Mouse (Mus musculus) heart, embryonic 14.5 days (tissue): ENCODE results near the gene Ascl3. TPM values are rescaled to one million over a fixed set of nuclear protein-coding genes. Genes with fewer than 3 reads are reported as not detected.

ENCODE experiments used
- ATAC-seq: fragments of 200-750 bp; cut with Nextera tagmentation; 2 replicates; pipeline ENCODE4 v1.8.0; 2017; ENCODE audit warnings: low read depth, moderate TSS enrichment; ENCODE audit not compliant: insufficient number of reproducible peaks, insufficient read depth, low FRiP score
- H3K27ac ChIP-seq, 2 experiments: fragments of 200-500 bp in 1 of 2; fragments of 300-500 bp in 1 of 2; sonication (generic) in 1 of 2; replicated peaks in 1 of 2; 2 replicates each; pipeline ENCODE4 v1.5.1; 2012 to 2014; ENCODE audit warnings: low read depth in 2 of 2, low read length in 2 of 2, control low read depth in 1 of 2, mild to moderate bottlenecking in 1 of 2, mixed read lengths in 1 of 2; ENCODE audit not compliant: control insufficient read depth in 1 of 2, insufficient read depth in 1 of 2
- H3K27me3 ChIP-seq: fragments of 300-500 bp; sonication (generic); 2 replicates; pipeline ENCODE4 v1.6.1; 2014; ENCODE audit warnings: mild to moderate bottlenecking, low read length, control low read depth; ENCODE audit not compliant: control insufficient read depth, insufficient read depth
- H3K36me3 ChIP-seq: fragments of 300-500 bp; sonication (generic); 2 replicates; pipeline ENCODE4 v1.6.1; 2014; ENCODE audit warnings: mild to moderate bottlenecking, control low read depth, low read length, mixed read lengths; ENCODE audit not compliant: control insufficient read depth, insufficient read depth
- H3K4me1 ChIP-seq, 2 experiments: fragments of 200-500 bp in 1 of 2; fragments of 300-500 bp in 1 of 2; sonication (generic) in 1 of 2; 2 replicates each; pipeline ENCODE4 v1.6.1; 2012 to 2014; ENCODE audit warnings: low read length in 2 of 2, control low read depth in 1 of 2, mixed read lengths in 1 of 2; ENCODE audit not compliant: control insufficient read depth in 2 of 2, insufficient read depth in 2 of 2
- H3K4me2 ChIP-seq: fragments of 300-500 bp; sonication (generic); 2 replicates; pipeline ENCODE4 v1.6.1; 2014; ENCODE audit warnings: mild to moderate bottlenecking, low read length
- H3K4me3 ChIP-seq, 2 experiments: fragments of 200-500 bp in 1 of 2; fragments of 300-500 bp in 1 of 2; sonication (generic) in 1 of 2; 2 replicates each; pipeline ENCODE4 v1.5.1; 2012 to 2014; ENCODE audit warnings: low read length in 2 of 2, mild to moderate bottlenecking in 2 of 2, control low read depth in 1 of 2, low read depth in 1 of 2, moderate library complexity in 1 of 2; ENCODE audit not compliant: control insufficient read depth in 1 of 2, insufficient read depth in 1 of 2
- H3K9ac ChIP-seq: fragments of 300-500 bp; sonication (generic); 2 replicates; pipeline ENCODE4 v1.6.1; 2014; ENCODE audit warnings: mild to moderate bottlenecking, low read length
- H3K9me3 ChIP-seq: fragments of 300-500 bp; sonication (generic); 2 replicates; pipeline ENCODE4 v1.6.1; 2016; ENCODE audit warnings: low read length, control low read depth; ENCODE audit not compliant: control insufficient read depth
- WGBS: fragments of 180-500 bp; shearing (Covaris S2); extraction: QIAGEN DNeasy Blood & Tissue Kit; methylation state at CpG from one replicate; pipeline ENCODE4 v1.1.7; 2014; 5-methylcytosine and 5-hydroxymethylcytosine counted together
- polyA plus RNA-seq: library from polyadenylated mRNA; unstranded; fragments of >200 nt; fragmentation: Nextera tagmentation; extraction: Ambion mirVana; gene quantifications from 2 replicates; pipeline ENCODE4 v1.2.1, GENCODE M21; 2014

Ascl3 gene
- polyA plus RNA-seq, 1 experiment from 2014 or later, result not detected

DNA sequence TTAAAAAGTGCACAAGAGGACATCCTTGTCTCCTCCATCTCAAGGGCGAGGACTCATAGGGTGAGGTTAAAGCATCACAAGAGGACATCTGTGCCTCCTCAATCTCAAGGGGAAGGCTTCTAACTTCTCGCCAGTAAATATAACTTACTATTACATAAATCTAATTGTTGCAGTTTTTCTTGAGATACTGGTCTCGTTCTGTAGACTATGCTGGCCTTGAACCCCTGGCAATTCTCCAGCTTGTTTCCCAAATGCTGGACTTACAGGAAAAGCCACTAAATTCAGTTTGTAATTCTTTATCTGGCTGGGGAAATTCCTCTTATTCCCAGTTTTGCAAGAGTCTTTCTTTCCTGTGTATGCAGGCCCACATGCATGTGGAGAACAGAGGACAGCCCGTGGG, 3.3 kb upstream of the Ascl3 start:
- Histone ChIP-seq H3K4me3 (no peak overlapping the region), H3K9ac (no peak overlapping the region), H3K9me3 (no peaks in the 10 kb centered on the region), H3K36me3 (peaks cover 36% of the 10 kb centered on the region), H3K4me1 (peaks cover 3 to 4% of the 10 kb centered on the region in 2 experiments; a peak in 2 of 4 replicates), H3K27ac (no peak overlapping the region), H3K27me3 (no peaks in the 10 kb centered on the region), H3K4me2 (no peak overlapping the region)
- ATAC-seq, result no peak
- 79% methylated on average over 4 of the region's 4 CpGs for WGBS

- Histone ChIP-seq H3K4me1 (no peaks in the 10 kb centered on the region), H3K4me2 (no peak within 1 kb of the TSS), H3K27me3 (no peaks in the 10 kb centered on the region), H3K4me3 (no peak within 1 kb of the TSS), H3K9ac (no peak within 1 kb of the TSS), H3K27ac (no peak within 1 kb of the TSS), H3K9me3 (peaks cover 4% of the 10 kb centered on the region; the same call in 1 of the 2 replicates), H3K36me3 (no peaks in the 10 kb centered on the region)
- WGBS, result 89% methylated on average over 5 of the region's 5 CpGs
- ATAC-seq, result no peak
Measured at GRCm38 (mm10) chr7:109723697-109724096, 7.8 kb downstream of the Ascl3 start, which contains the start of gene BC051019. BC051019 (minus strand) TSS chr7:109723850.

GRCm38 (mm10) chr7:109723114-109723513, 8.4 kb downstream of the Ascl3 start:
- Histone ChIP-seq H3K4me3 (no peak overlapping the region), H3K4me1 (no peaks in the 10 kb centered on the region), H3K4me2 (no peak overlapping the region), H3K27ac (no peak overlapping the region), H3K9me3 (peaks cover 4% of the 10 kb centered on the region; the same call in 1 of the 2 replicates), H3K36me3 (no peaks in the 10 kb centered on the region), H3K9ac (no peak overlapping the region), H3K27me3 (no peaks in the 10 kb centered on the region)
- WGBS, result 91% methylated on average over 8 of the region's 8 CpGs
- ATAC-seq, result no peak

GRCm38 (mm10) chr7:109722618-109723017, 8.9 kb downstream of the Ascl3 start:
- H3K4me2 ChIP-seq, result no peak overlapping the region
- peaks cover 4% of the 10 kb centered on the region; the same call in 1 of the 2 replicates for H3K9me3 ChIP-seq
- no peak overlapping the region for H3K4me3 ChIP-seq
- no peaks in the 10 kb centered on the region for H3K4me1 ChIP-seq
- H3K36me3 ChIP-seq, result no peaks in the 10 kb centered on the region
- ATAC-seq, result no peak
- H3K27ac ChIP-seq, result no peak overlapping the region
- H3K9ac ChIP-seq, result no peak overlapping the region
- WGBS, result 98% methylated on average over 2 of the region's 2 CpGs
- H3K27me3 ChIP-seq, result no peaks in the 10 kb centered on the region

- no peak for ATAC-seq
Measured at GRCm38 (mm10) chr7:109719286-109719685, 12.2 kb downstream of the Ascl3 start.

GRCm38 (mm10) chr7:109713434-109713982, 18.0 kb downstream of the Ascl3 start:
- H3K4me2 ChIP-seq, result no peak overlapping the region
- H3K27ac ChIP-seq, result 0 out of 4 replicates have a peak overlapping the region, but pooled peaks of 1 of the 2 experiments have one; percentile 12
- peaks cover 8 to 21% of the 10 kb centered on the region in 2 experiments for H3K4me1 ChIP-seq
- H3K9me3 ChIP-seq, result no peaks in the 10 kb centered on the region
- H3K4me3 ChIP-seq, result no peak overlapping the region
- H3K36me3 ChIP-seq, result peaks cover 23% of the 10 kb centered on the region
- H3K27me3 ChIP-seq, result no peaks in the 10 kb centered on the region
- H3K9ac ChIP-seq, result no peak overlapping the region
- WGBS, result 76% methylated on average over 2 of the region's 2 CpGs
- no peak for ATAC-seq

More at GRCm38 (mm10) chr7:109719286-109719685, 12.2 kb downstream of the Ascl3 start:
- no peaks in the 10 kb centered on the region for H3K36me3 ChIP-seq
- H3K4me3 ChIP-seq, result no peak overlapping the region
- H3K4me1 ChIP-seq, result no peaks in the 10 kb centered on the region
- WGBS, result 53% methylated on average over 9 of the region's 9 CpGs
- H3K27me3 ChIP-seq, result no peaks in the 10 kb centered on the region
- H3K27ac ChIP-seq, result no peak overlapping the region
- H3K4me2 ChIP-seq, result no peak overlapping the region
- H3K9me3 ChIP-seq, result peaks cover 4% of the 10 kb centered on the region; the same call in 1 of the 2 replicates
- H3K9ac ChIP-seq, result no peak overlapping the region

- H3K4me2 ChIP-seq, result no peak overlapping the region
- no peaks in the 10 kb centered on the region for H3K9me3 ChIP-seq
- no peak overlapping the region for H3K27ac ChIP-seq
- no peak overlapping the region for H3K4me3 ChIP-seq
- peaks cover 14 to 34% of the 10 kb centered on the region in 2 experiments for H3K4me1 ChIP-seq
- no peak overlapping the region for H3K9ac ChIP-seq
- H3K36me3 ChIP-seq, result peaks cover 28% of the 10 kb centered on the region
- H3K27me3 ChIP-seq, result no peaks in the 10 kb centered on the region
- WGBS, result 85% methylated on average over 7 of the region's 7 CpGs
- ATAC-seq, result no peak
Measured at GRCm38 (mm10) chr7:109712198-109712597, 19.3 kb downstream of the Ascl3 start.

- ATAC-seq, result no peak
- Histone ChIP-seq H3K27me3 (no peaks in the 10 kb centered on the region), H3K4me1 (peaks cover 14 to 35% of the 10 kb centered on the region in 2 experiments), H3K9ac (no peak overlapping the region), H3K4me3 (no peak overlapping the region), H3K4me2 (no peak overlapping the region), H3K36me3 (peaks cover 28% of the 10 kb centered on the region), H3K9me3 (no peaks in the 10 kb centered on the region), H3K27ac (no peak overlapping the region; a peak in 1 of 4 replicates)
- 8% methylated on average over 1 of the region's 1 CpGs for WGBS
Measured at GRCm38 (mm10) chr7:109710069-109710468, 21.5 kb downstream of the Ascl3 start.
